In the genomic region with DNA sequence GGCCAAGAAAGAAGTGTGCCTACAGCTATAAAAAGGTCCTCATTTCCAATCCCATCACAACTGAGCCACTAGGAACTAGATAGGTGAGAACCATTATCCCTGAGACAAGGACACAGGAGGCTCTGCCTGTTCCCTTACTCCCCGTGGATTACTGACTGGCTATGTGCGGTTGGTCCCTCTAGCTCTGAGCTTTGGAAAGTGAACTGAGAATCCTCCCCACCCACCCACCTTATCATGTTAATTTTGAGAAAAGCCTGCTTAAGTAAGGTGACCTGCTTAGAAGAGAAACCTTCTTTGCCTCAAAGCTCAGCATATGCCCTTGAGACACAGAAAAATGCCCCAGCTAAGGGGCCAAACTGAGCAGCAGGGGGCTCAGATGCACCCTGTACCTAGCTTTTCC, we compare ENCODE assay signal across 8 mouse cellular contexts. TPM values are rescaled to one million over a fixed set of nuclear protein-coding genes. Genes with fewer than 3 reads are reported as not detected.
DNase-seq lines count a peak whose midpoint lies in the region; ATAC-seq lines count a peak whose summit lies in the region.
"Had no signal": no experiment of that assay in that cellular context is flagged by ENCODE, and none has a peak within 500 bp of the region (broad histone marks: within the 10 kb centered on the region; RNA-seq: fewer than 3 reads in every experiment).

No protein-coding gene starts in this region.

- peaks cover 78% of the 10 kb centered on the region for H3K4me1 ChIP-seq in lung, embryonic 15.5 days
- peaks cover 33% of the 10 kb centered on the region; the same call in 1 of the 2 replicates for H3K4me1 ChIP-seq in forebrain, embryonic 11.5 days (replicated peaks; ENCODE audit: control insufficient read depth, insufficient read depth, low read length)
- H3K4me1 ChIP-seq in limb, embryonic 13.5 days, result peaks cover 71% of the 10 kb centered on the region
- peaks cover 61% of the 10 kb centered on the region for H3K4me1 ChIP-seq in stomach, embryonic 14.5 days (ENCODE audit: control insufficient read depth, insufficient read depth, low read length)

- no peak for ATAC-seq in lung, embryonic 15.5 days (ENCODE audit: borderline replicate concordance, extremely low read depth, low FRiP score, low TSS enrichment)
- ATAC-seq in forebrain, embryonic 11.5 days (replicated peaks; ENCODE audit: low FRiP score), result no peak
- no peak for ATAC-seq in limb, embryonic 13.5 days (ENCODE audit: low FRiP score, low read depth)
- ATAC-seq in stomach, embryonic 14.5 days (ENCODE audit: insufficient number of reproducible peaks, insufficient read depth, low FRiP score, low read depth), result no peak

- H3K36me3 ChIP-seq in lung, embryonic 15.5 days, result no peaks in the 10 kb centered on the region
- H3K36me3 ChIP-seq in forebrain, embryonic 11.5 days (ENCODE audit: control insufficient read depth, insufficient read depth, low read length), result no peaks in the 10 kb centered on the region
- 0 out of 2 replicates have a peak, but pooled peaks cover 8% of the 10 kb centered on the region for H3K36me3 ChIP-seq in limb, embryonic 13.5 days
- H3K36me3 ChIP-seq in stomach, embryonic 14.5 days (ENCODE audit: control insufficient read depth, insufficient read depth, low read length), result no peaks in the 10 kb centered on the region

- peak overlapping the region; percentile 98 for H3K9ac ChIP-seq in lung, embryonic 15.5 days
- no peak overlapping the region; the same call in 1 of the 2 replicates for H3K9ac ChIP-seq in forebrain, embryonic 11.5 days (ENCODE audit: low read length)
- peak overlapping the region; percentile 98 for H3K9ac ChIP-seq in limb, embryonic 13.5 days
- H3K9ac ChIP-seq in stomach, embryonic 14.5 days (replicated peaks; ENCODE audit: low read depth, low read length), result no peak overlapping the region

- peak overlapping the region; percentile 98 for H3K27ac ChIP-seq in lung, embryonic 15.5 days
- no peak overlapping the region for H3K27ac ChIP-seq in forebrain, embryonic 11.5 days (ENCODE audit: low read depth, low read length)
- H3K27ac ChIP-seq in limb, embryonic 13.5 days, result peak overlapping the region; percentile 40; the same call in 1 of the 2 replicates
- H3K27ac ChIP-seq in stomach, embryonic 14.5 days (ENCODE audit: low read length), result peak overlapping the region; percentile 97; the same call in 1 of the 2 replicates

- H3K4me3 ChIP-seq in lung, embryonic 15.5 days, result peak overlapping the region; percentile 92
- peak overlapping the region; percentile 5; the same call in 1 of the 2 replicates for H3K4me3 ChIP-seq in forebrain, embryonic 11.5 days (ENCODE audit: low read depth, low read length)
- H3K4me3 ChIP-seq in limb, embryonic 13.5 days, result peak overlapping the region; percentile 85
- peak overlapping the region; percentile 78; the same call in 1 of the 2 replicates for H3K4me3 ChIP-seq in stomach, embryonic 14.5 days (ENCODE audit: low read depth, low read length)

- peak overlapping the region; percentile 86 for H3K4me2 ChIP-seq in lung, embryonic 15.5 days
- H3K4me2 ChIP-seq in forebrain, embryonic 11.5 days (ENCODE audit: low read depth, low read length, severe bottlenecking), result peak overlapping the region; percentile 81; the same call in 1 of the 2 replicates
- peak overlapping the region; percentile 80 for H3K4me2 ChIP-seq in limb, embryonic 13.5 days (replicated peaks)
- peak overlapping the region; percentile 64; the same call in 1 of the 2 replicates for H3K4me2 ChIP-seq in stomach, embryonic 14.5 days (replicated peaks; ENCODE audit: low read depth, low read length)

- H3K9me3 ChIP-seq in lung, embryonic 15.5 days, result no peaks in the 10 kb centered on the region
- no peaks in the 10 kb centered on the region for H3K9me3 ChIP-seq in forebrain, embryonic 11.5 days (ENCODE audit: control insufficient read depth, low read length)
- H3K9me3 ChIP-seq in limb, embryonic 13.5 days, result no peaks in the 10 kb centered on the region
- no peaks in the 10 kb centered on the region for H3K9me3 ChIP-seq in stomach, embryonic 14.5 days (ENCODE audit: control insufficient read depth, low read depth, low read length)

- no peaks in the 10 kb centered on the region for H3K27me3 ChIP-seq in lung, embryonic 15.5 days
- H3K27me3 ChIP-seq in forebrain, embryonic 11.5 days (ENCODE audit: control insufficient read depth, insufficient read depth, low read length), result peaks cover 2% of the 10 kb centered on the region; the same call in 1 of the 2 replicates
- H3K27me3 ChIP-seq in limb, embryonic 13.5 days, result 0 out of 2 replicates have a peak, but pooled peaks cover 4% of the 10 kb centered on the region
- H3K27me3 ChIP-seq in stomach, embryonic 14.5 days (ENCODE audit: control insufficient read depth, insufficient read depth, low read length), result no peaks in the 10 kb centered on the region

- DNase-seq in lung, adult 18-20 months, result no peak
- DNase-seq in forebrain, embryonic 11.5 days (ENCODE audit: low spot score), result no peak
- DNase-seq in layer of hippocampus, adult 8-10 months (ENCODE audit: low spot score in 2 of 2), result no peak
- no peak for DNase-seq in thymus, postnatal 10 days (ENCODE audit: low spot score in 2 of 2)
- DNase-seq: adrenal gland, adult 8-10 months had no signal

- 52% methylated on average over 2 of the region's 2 CpGs for WGBS in lung, embryonic 15.5 days
- WGBS in forebrain, embryonic 11.5 days, result 38% methylated on average over 2 of the region's 2 CpGs
- 72% methylated on average over 2 of the region's 2 CpGs for WGBS in limb, embryonic 13.5 days
- 70% methylated on average over 2 of the region's 2 CpGs for WGBS in stomach, embryonic 14.5 days

RNA-seq across cellular contexts. Expression of a gene that starts 14.9 kb away (rescaled TPM):
- 40.6 and 44.7 TPM in 2 replicates for polyA plus RNA-seq in lung, embryonic 15.5 days (2015; fragmentation: Nextera tagmentation; extraction: Ambion mirVana)
- polyA plus RNA-seq in forebrain, embryonic 11.5 days (2014; fragmentation: Nextera tagmentation; extraction: Ambion mirVana), result 23.9 and 26.4 TPM in 2 replicates
- polyA plus RNA-seq in limb, embryonic 13.5 days (2015; fragmentation: Nextera tagmentation; extraction: Ambion mirVana), result 32.6 and 34.8 TPM in 2 replicates
- 32.4 and 33.0 TPM in 2 replicates for polyA plus RNA-seq in stomach, embryonic 14.5 days (2014; fragmentation: Nextera tagmentation; extraction: Ambion mirVana)
- total RNA-seq in layer of hippocampus, adult 8-10 months (2022), result 10 to 100 TPM; 28.0 to 41.5 (median 34.1) TPM

RNA-seq across cellular contexts. Expression of a gene that starts 51.1 kb away (rescaled TPM):
- 38.7 and 42.2 TPM in 2 replicates for polyA plus RNA-seq in lung, embryonic 15.5 days (2015; fragmentation: Nextera tagmentation; extraction: Ambion mirVana)
- polyA plus RNA-seq in forebrain, embryonic 11.5 days (2014; fragmentation: Nextera tagmentation; extraction: Ambion mirVana), result 32.1 and 32.9 TPM in 2 replicates
- polyA plus RNA-seq in limb, embryonic 13.5 days (2015; fragmentation: Nextera tagmentation; extraction: Ambion mirVana), result 39.5 and 41.7 TPM in 2 replicates
- 23.5 and 24.0 TPM in 2 replicates for polyA plus RNA-seq in stomach, embryonic 14.5 days (2014; fragmentation: Nextera tagmentation; extraction: Ambion mirVana)
- total RNA-seq in layer of hippocampus, adult 8-10 months (2022), result 100 to 1,000 TPM; 131 to 151 (median 146) TPM

Comparison
In these comparisons a context has a peak if more than half of its experiments do, and no peak if none do; other contexts are left out.
1. H3K4me3 ChIP-seq: peak in every context shown above with its lines; median percentile 92 in lung, embryonic 15.5 days; 85 in limb, embryonic 13.5 days; 78 in stomach, embryonic 14.5 days; 5 in forebrain, embryonic 11.5 days.
2. H3K9ac ChIP-seq: peak in lung, embryonic 15.5 days (single experiment) and limb, embryonic 13.5 days (single experiment); none in forebrain, embryonic 11.5 days (single experiment) and stomach, embryonic 14.5 days (single experiment).
3. Peak in every context shown above with its lines, with median percentiles within 50 percentile points of each other: H3K4me2 ChIP-seq.